Mouse (Mus musculus) forebrain, embryonic 13.5 days (tissue): Measurements from ENCODE around the gene Tle4. TPM values are rescaled to one million over a fixed set of nuclear protein-coding genes. Genes with fewer than 3 reads are reported as not detected.

Experiments
- ATAC-seq: fragments of 200-750 bp; cut with Nextera tagmentation; 2 replicates; pipeline ENCODE4 v1.8.0; 2017
- H3K27ac ChIP-seq: fragments of 300-500 bp; sonication (generic); 2 replicates; pipeline ENCODE4 v1.5.1; 2015; ENCODE audit warnings: inconsistent platforms, mild to moderate bottlenecking, moderate library complexity
- H3K27me3 ChIP-seq: fragments of 300-500 bp; sonication (generic); 2 replicates; pipeline ENCODE4 v1.6.1; 2015; ENCODE audit warnings: mild to moderate bottlenecking, inconsistent platforms
- H3K36me3 ChIP-seq: fragments of 300-500 bp; sonication (generic); 2 replicates; pipeline ENCODE4 v1.6.1; 2015; ENCODE audit warnings: mild to moderate bottlenecking, inconsistent platforms; ENCODE audit not compliant: poor library complexity, severe bottlenecking
- H3K4me1 ChIP-seq: fragments of 300-500 bp; sonication (generic); 2 replicates; pipeline ENCODE4 v1.6.1; 2015; ENCODE audit warnings: inconsistent platforms
- H3K4me2 ChIP-seq: fragments of 300-500 bp; sonication (generic); 2 replicates; pipeline ENCODE4 v1.6.1; 2015; ENCODE audit warnings: inconsistent platforms, mild to moderate bottlenecking, moderate library complexity
- H3K4me3 ChIP-seq: fragments of 300-500 bp; sonication (generic); 2 replicates; pipeline ENCODE4 v1.5.1; 2015; ENCODE audit warnings: mild to moderate bottlenecking, inconsistent platforms
- H3K9ac ChIP-seq: fragments of 300-500 bp; sonication (generic); 2 replicates; pipeline ENCODE4 v1.6.1; 2015; ENCODE audit warnings: mild to moderate bottlenecking, inconsistent platforms
- H3K9me3 ChIP-seq: fragments of 300-500 bp; sonication (generic); replicated peaks from 2 replicates; pipeline ENCODE4 v1.6.1; 2016; ENCODE audit warnings: inconsistent platforms
- WGBS: fragments of 180-500 bp; shearing (Covaris S2); methylation state at CpG from one replicate; pipeline ENCODE4 v1.1.7; 2015; 5-methylcytosine and 5-hydroxymethylcytosine counted together
- polyA plus RNA-seq: library from polyadenylated mRNA; unstranded; fragments of >200 nt; fragmentation: Nextera tagmentation; extraction: Ambion mirVana; gene quantifications from 2 replicates; pipeline ENCODE4 v1.2.1, GENCODE M21; 2015

Gene Tle4
- polyA plus RNA-seq, 1 experiment from 2014 or later, result 26.9 TPM

- Histone ChIP-seq H3K4me2 (no peak overlapping the region), H3K27me3 (peaks cover 10% of the 10 kb centered on the region), H3K9ac (no peak overlapping the region), H3K4me3 (no peak overlapping the region), H3K9me3 (no peaks in the 10 kb centered on the region), H3K36me3 (no peaks in the 10 kb centered on the region), H3K27ac (no peak overlapping the region), H3K4me1 (peaks cover 54% of the 10 kb centered on the region)
- no peak for ATAC-seq
- WGBS, result 52% methylated on average over 2 of the region's 2 CpGs
Measured at GRCm38 (mm10) chr19:14507911-14508310, 89.9 kb downstream of the Tle4 start.

GRCm38 (mm10) chr19:14506875-14507670, 90.8 kb downstream of the Tle4 start:
- Histone ChIP-seq H3K36me3 (no peaks in the 10 kb centered on the region), H3K9ac (no peak overlapping the region), H3K27ac (peak overlapping the region; percentile 72), H3K9me3 (no peaks in the 10 kb centered on the region), H3K4me2 (peak overlapping the region; percentile 12; the same call in 1 of the 2 replicates), H3K4me1 (peaks cover 62% of the 10 kb centered on the region), H3K27me3 (peaks cover 8% of the 10 kb centered on the region), H3K4me3 (no peak overlapping the region)
- WGBS, result 5% methylated on average over 3 of the region's 3 CpGs
- peak; percentile 54 for ATAC-seq

GRCm38 (mm10) chr19:14505885-14506548, 91.8 kb downstream of the Tle4 start:
- 0 out of 2 replicates have a peak overlapping the region, but pooled peaks have one; percentile 37 for H3K27ac ChIP-seq
- no peaks in the 10 kb centered on the region for H3K9me3 ChIP-seq
- peak overlapping the region; percentile 12; the same call in 1 of the 2 replicates for H3K4me2 ChIP-seq
- 41% methylated on average over 2 of the region's 2 CpGs for WGBS
- peak; percentile 16; the same call in 1 of the 2 replicates for ATAC-seq
- H3K4me1 ChIP-seq, result peaks cover 71% of the 10 kb centered on the region
- no peak overlapping the region for H3K9ac ChIP-seq
- no peak overlapping the region for H3K4me3 ChIP-seq
- no peaks in the 10 kb centered on the region for H3K36me3 ChIP-seq
- peaks cover 11% of the 10 kb centered on the region for H3K27me3 ChIP-seq

GRCm38 (mm10) chr19:14505401-14505800, 92.5 kb downstream of the Tle4 start:
- H3K9ac ChIP-seq, result no peak overlapping the region
- 21% methylated on average over 3 of the region's 3 CpGs for WGBS
- no peak overlapping the region for H3K4me3 ChIP-seq
- peak; percentile 59 for ATAC-seq
- peak overlapping the region; percentile 12 for H3K4me2 ChIP-seq
- no peaks in the 10 kb centered on the region for H3K36me3 ChIP-seq
- H3K27me3 ChIP-seq, result peaks cover 17% of the 10 kb centered on the region
- H3K27ac ChIP-seq, result peak overlapping the region; percentile 37; the same call in 1 of the 2 replicates
- no peaks in the 10 kb centered on the region for H3K9me3 ChIP-seq
- peaks cover 71% of the 10 kb centered on the region for H3K4me1 ChIP-seq

GRCm38 (mm10) chr19:14503862-14504261, 94.0 kb downstream of the Tle4 start:
- 84% methylated on average over 6 of the region's 6 CpGs for WGBS
- Histone ChIP-seq H3K4me3 (no peak overlapping the region), H3K27ac (no peak overlapping the region), H3K9ac (no peak overlapping the region), H3K27me3 (peaks cover 21% of the 10 kb centered on the region), H3K9me3 (no peaks in the 10 kb centered on the region), H3K4me2 (no peak overlapping the region), H3K36me3 (no peaks in the 10 kb centered on the region), H3K4me1 (peaks cover 74% of the 10 kb centered on the region)
- ATAC-seq, result no peak

- peaks cover 27% of the 10 kb centered on the region for H3K27me3 ChIP-seq
- H3K9me3 ChIP-seq, result no peaks in the 10 kb centered on the region
- H3K27ac ChIP-seq, result no peak overlapping the region
- no peak overlapping the region for H3K4me3 ChIP-seq
- peaks cover 61% of the 10 kb centered on the region for H3K4me1 ChIP-seq
- peak overlapping the region; percentile 10; the same call in 1 of the 2 replicates for H3K4me2 ChIP-seq
- H3K36me3 ChIP-seq, result no peaks in the 10 kb centered on the region
- ATAC-seq, result peak; percentile 29; the same call in 1 of the 2 replicates
- WGBS, result 3% methylated on average over 7 of the region's 7 CpGs
- no peak overlapping the region for H3K9ac ChIP-seq
Measured at GRCm38 (mm10) chr19:14502234-14502633, 95.6 kb downstream of the Tle4 start.

- no peak for ATAC-seq
- WGBS, result 15% methylated on average over 3 of the region's 3 CpGs
- H3K9ac ChIP-seq, result no peak overlapping the region
- H3K4me1 ChIP-seq, result peaks cover 38% of the 10 kb centered on the region
- H3K4me3 ChIP-seq, result no peak overlapping the region
- no peak overlapping the region for H3K4me2 ChIP-seq
- H3K9me3 ChIP-seq, result no peaks in the 10 kb centered on the region
- no peak overlapping the region for H3K27ac ChIP-seq
- H3K36me3 ChIP-seq, result no peaks in the 10 kb centered on the region
- peaks cover 27% of the 10 kb centered on the region for H3K27me3 ChIP-seq
Measured at GRCm38 (mm10) chr19:14499835-14500425, 97.9 kb downstream of the Tle4 start.

GRCm38 (mm10) chr19:14493047-14493446, 104.8 kb downstream of the Tle4 start:
- Histone ChIP-seq H3K4me1 (no peaks in the 10 kb centered on the region), H3K36me3 (no peaks in the 10 kb centered on the region), H3K27ac (no peak overlapping the region), H3K27me3 (no peaks in the 10 kb centered on the region), H3K4me3 (no peak overlapping the region), H3K4me2 (no peak overlapping the region), H3K9me3 (no peaks in the 10 kb centered on the region), H3K9ac (no peak overlapping the region)
- 98% methylated on average over 3 of the region's 3 CpGs for WGBS
- ATAC-seq, result no peak

GRCm38 (mm10) chr19:14487180-14487579, 110.7 kb downstream of the Tle4 start:
- WGBS, result 73% methylated on average over 9 of the region's 9 CpGs
- Histone ChIP-seq H3K9me3 (no peaks in the 10 kb centered on the region), H3K27ac (no peak overlapping the region), H3K4me2 (no peak overlapping the region), H3K36me3 (no peaks in the 10 kb centered on the region), H3K27me3 (no peaks in the 10 kb centered on the region), H3K4me3 (no peak overlapping the region), H3K4me1 (peaks cover 22% of the 10 kb centered on the region), H3K9ac (no peak overlapping the region)
- ATAC-seq, result no peak

GRCm38 (mm10) chr19:14485176-14485575, 112.7 kb downstream of the Tle4 start:
- Histone ChIP-seq H3K27ac (no peak overlapping the region), H3K27me3 (no peaks in the 10 kb centered on the region), H3K4me3 (no peak overlapping the region), H3K36me3 (no peaks in the 10 kb centered on the region), H3K4me2 (no peak overlapping the region), H3K9ac (no peak overlapping the region), H3K4me1 (peaks cover 42% of the 10 kb centered on the region), H3K9me3 (no peaks in the 10 kb centered on the region)
- 68% methylated on average over 3 of the region's 3 CpGs for WGBS
- peak; percentile 68; the same call in 1 of the 2 replicates for ATAC-seq

GRCm38 (mm10) chr19:14482562-14483138, 115.2 kb downstream of the Tle4 start:
- H3K4me3 ChIP-seq, result no peak overlapping the region
- ATAC-seq, result no peak
- H3K9ac ChIP-seq, result no peak overlapping the region
- H3K4me1 ChIP-seq, result peaks cover 52% of the 10 kb centered on the region
- WGBS, result 40% methylated on average over 5 of the region's 5 CpGs
- no peaks in the 10 kb centered on the region for H3K9me3 ChIP-seq
- H3K27ac ChIP-seq, result no peak overlapping the region
- no peaks in the 10 kb centered on the region for H3K36me3 ChIP-seq
- 0 out of 2 replicates have a peak, but pooled peaks cover 2% of the 10 kb centered on the region for H3K27me3 ChIP-seq
- no peak overlapping the region for H3K4me2 ChIP-seq
